Mouse (Mus musculus): Measurements from ENCODE around the gene Sptb. TPM values are rescaled to one million over a fixed set of nuclear protein-coding genes. Genes with fewer than 3 reads are reported as not detected.

The Sptb gene
- total RNA-seq, 2 experiments from 2014 or later: 85.1 to 89.0 TPM

- DNase-seq: peak; percentile 41 to 48
These were observed 36.5 kb downstream of the Sptb start for GRCm38 (mm10) chr12:76673794-76674222.

- no peak for DNase-seq
These were observed 38.3 kb downstream of the Sptb start for GRCm38 (mm10) chr12:76672008-76672407.

- DNase-seq: no peak
These were observed 39.7 kb downstream of the Sptb start for GRCm38 (mm10) chr12:76670533-76671086.

- no peak for DNase-seq
These were observed 40.3 kb downstream of the Sptb start for GRCm38 (mm10) chr12:76669956-76670530.

- DNase-seq: no peak
These were observed 41.5 kb downstream of the Sptb start for GRCm38 (mm10) chr12:76668654-76669419.

- no peak for DNase-seq
These were observed 58.5 kb downstream of the Sptb start for GRCm38 (mm10) chr12:76651788-76652345.

- peak; percentile 61 to 72 for DNase-seq
These were observed 60.3 kb downstream of the Sptb start for GRCm38 (mm10) chr12:76649708-76650687.

- DNase-seq: no peak
These were observed 64.9 kb downstream of the Sptb start for GRCm38 (mm10) chr12:76645222-76646110.

GRCm38 (mm10) chr12:76643679-76644078 lies 66.7 kb downstream of the Sptb start:
- no peak for DNase-seq

GRCm38 (mm10) chr12:76642616-76643015 lies 67.7 kb downstream of the Sptb start:
- DNase-seq: no peak

- DNase-seq: peak in 1 of 2 experiments; percentile 40
These were observed 69.7 kb downstream of the Sptb start for GRCm38 (mm10) chr12:76640620-76641019.

GRCm38 (mm10) chr12:76634899-76635693 lies 75.3 kb downstream of the Sptb start:
- DNase-seq: peak; percentile 17 to 34

GRCm38 (mm10) chr12:76623374-76623773 lies 87.0 kb downstream of the Sptb start:
- DNase-seq: no peak

- DNase-seq: no peak
These were observed 90.5 kb downstream of the Sptb start for GRCm38 (mm10) chr12:76619847-76620246.

- DNase-seq: peak in 1 of 2 experiments; percentile 22
These were observed 92.2 kb downstream of the Sptb start for GRCm38 (mm10) chr12:76618175-76618574.

- DNase-seq: no peak
These were observed 94.8 kb downstream of the Sptb start for GRCm38 (mm10) chr12:76615580-76615937.

GRCm38 (mm10) chr12:76614868-76615579 lies 95.3 kb downstream of the Sptb start:
- DNase-seq: peak in 1 of 2 experiments; percentile 44

- DNase-seq: no peak
These were observed 97.7 kb downstream of the Sptb start for GRCm38 (mm10) chr12:76612621-76613020.

- no peak for DNase-seq
These were observed 101.3 kb downstream of the Sptb start for GRCm38 (mm10) chr12:76608997-76609565.
